Mouse (Mus musculus): ENCODE results near the gene Ppp2r3a.

Gene Ppp2r3a

DNA sequence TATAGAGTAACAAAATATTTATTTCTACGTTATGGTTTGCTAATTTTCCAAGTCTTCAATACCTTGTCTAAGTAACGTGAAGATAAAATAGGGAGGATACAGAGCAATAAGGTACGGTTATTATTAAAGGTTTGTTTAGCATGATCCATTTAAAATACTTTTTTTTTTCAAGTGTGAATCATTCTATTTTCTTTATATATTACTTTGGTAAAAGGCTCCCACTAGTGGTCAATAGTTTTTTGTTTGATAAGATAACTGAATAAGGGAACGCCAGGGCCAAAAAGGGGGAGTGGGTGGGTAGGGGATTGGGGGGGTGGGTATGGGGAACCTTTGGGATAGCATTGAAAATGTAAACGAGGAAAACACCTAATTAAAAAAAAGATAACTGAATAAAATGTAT is 98.7 kb downstream of the Ppp2r3a start:
- no peak for DNase-seq (ENCODE audit: low spot score)

DNA sequence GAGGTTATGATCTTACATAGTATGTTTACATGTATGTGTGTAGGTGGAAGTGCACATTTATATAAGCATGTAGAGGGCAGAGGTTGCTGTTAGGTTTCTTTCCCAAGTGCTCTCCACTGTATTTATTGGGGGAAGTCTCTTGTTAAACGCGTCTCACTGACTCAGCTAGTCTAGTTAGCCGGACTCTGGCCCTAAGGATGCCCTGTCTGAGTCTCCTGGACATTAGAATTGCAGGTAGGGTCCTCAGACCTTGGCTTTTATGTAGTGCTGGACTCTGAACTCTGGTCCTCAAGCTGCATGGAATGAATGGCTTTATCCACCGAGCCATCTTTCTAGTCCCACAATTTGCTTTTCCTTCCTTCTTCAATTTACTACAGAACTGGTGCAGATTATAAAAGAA is 108.0 kb downstream of the Ppp2r3a start:
- DNase-seq (ENCODE audit: low spot score): no peak

GRCm38 (mm10) chr9:101114182-101114884 is 137.3 kb downstream of the Ppp2r3a start:
- DNase-seq (ENCODE audit: low spot score): no peak

- no peak for DNase-seq (ENCODE audit: low spot score)
Observed at GRCm38 (mm10) chr9:101113317-101113716, 138.3 kb downstream of the Ppp2r3a start.

- DNase-seq (ENCODE audit: low spot score): no peak
Observed at GRCm38 (mm10) chr9:101110013-101110412, 141.6 kb downstream of the Ppp2r3a start.

- DNase-seq (ENCODE audit: low spot score): no peak
Observed at GRCm38 (mm10) chr9:101107386-101107785, 144.2 kb downstream of the Ppp2r3a start.

- no peak for DNase-seq (ENCODE audit: low spot score)
Observed at GRCm38 (mm10) chr9:101105735-101106134, 145.9 kb downstream of the Ppp2r3a start.

GRCm38 (mm10) chr9:101104931-101105330 is 146.7 kb downstream of the Ppp2r3a start:
- DNase-seq (ENCODE audit: low spot score): no peak

DNA sequence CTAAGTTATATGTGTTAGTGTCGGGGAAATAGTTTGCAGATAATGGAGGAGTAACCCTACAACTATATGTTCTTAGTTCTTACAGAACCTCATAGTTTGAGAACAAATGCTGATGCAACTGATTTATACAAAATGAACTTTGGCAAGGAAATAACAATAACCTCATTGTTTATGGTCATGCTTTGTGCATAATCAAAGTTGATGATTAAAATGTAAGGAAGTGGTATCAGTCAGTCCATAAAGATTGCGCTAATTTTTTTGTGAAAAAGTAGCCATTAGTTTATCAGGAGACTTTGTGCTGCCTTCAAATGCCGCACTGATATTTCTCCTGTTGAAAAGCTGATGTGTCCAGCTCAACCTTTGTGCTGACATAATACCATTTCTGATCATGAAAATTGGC is 149.3 kb downstream of the Ppp2r3a start:
- no peak for DNase-seq (ENCODE audit: low spot score)

DNA sequence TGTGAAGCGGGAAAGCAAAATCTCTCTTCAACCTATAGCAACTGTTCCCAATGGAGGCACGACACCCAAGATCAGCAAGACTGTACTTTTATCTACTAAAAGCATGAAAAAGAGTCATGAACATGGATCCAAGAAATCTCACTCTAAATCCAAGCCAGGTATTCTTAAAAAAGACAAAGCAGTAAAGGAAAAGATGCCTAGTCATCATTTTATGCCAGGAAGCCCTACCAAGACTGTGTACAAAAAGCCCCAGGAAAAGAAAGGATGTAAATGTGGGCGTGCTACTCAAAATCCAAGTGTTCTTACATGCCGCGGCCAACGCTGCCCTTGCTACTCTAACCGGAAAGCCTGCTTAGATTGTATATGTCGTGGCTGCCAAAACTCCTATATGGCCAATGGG is 150.0 kb downstream of the Ppp2r3a start:
- DNase-seq (ENCODE audit: low spot score): no peak

DNA sequence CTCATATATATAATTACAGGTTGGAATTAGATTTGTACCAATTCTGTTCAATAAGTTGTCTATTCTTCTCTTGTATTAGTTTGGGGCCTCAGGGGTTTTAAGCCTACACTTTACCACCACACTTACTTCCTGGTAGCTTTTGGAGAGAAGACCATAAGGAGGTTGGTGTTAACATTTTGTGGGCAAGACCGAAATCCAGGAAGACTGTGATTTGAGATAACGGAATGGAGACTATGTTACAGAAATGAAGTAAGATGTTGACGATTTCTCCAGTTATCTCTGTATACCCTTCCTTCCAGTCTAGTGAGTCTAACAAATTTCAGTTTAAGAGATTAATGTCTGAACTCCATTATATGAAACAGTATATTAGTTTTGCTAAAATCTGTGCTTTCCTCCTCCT is 151.4 kb downstream of the Ppp2r3a start:
- no peak for DNase-seq (ENCODE audit: low spot score)

GRCm38 (mm10) chr9:101099445-101099844 is 152.2 kb downstream of the Ppp2r3a start:
- DNase-seq (ENCODE audit: low spot score): no peak

DNA sequence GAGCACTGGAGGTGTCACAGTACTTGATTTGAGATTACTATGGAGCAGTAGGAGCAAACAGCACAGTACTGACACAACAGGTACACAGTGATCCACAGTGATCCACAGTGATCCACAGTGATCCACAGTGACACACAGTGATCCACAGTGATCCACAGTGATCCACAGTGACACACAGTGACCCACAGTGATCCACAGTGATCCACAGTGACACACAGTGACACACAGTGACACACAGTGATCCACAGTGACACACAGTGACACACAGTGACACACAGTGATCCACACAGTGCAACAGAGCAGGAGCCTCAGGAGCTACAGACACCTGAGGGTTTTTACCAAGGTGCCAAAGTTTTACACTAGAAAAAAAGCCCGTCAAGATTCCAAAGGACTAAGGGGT is 154.1 kb downstream of the Ppp2r3a start:
- DNase-seq (ENCODE audit: low spot score): no peak

GRCm38 (mm10) chr9:101096461-101096860 is 155.1 kb downstream of the Ppp2r3a start:
- DNase-seq (ENCODE audit: low spot score): no peak

DNA sequence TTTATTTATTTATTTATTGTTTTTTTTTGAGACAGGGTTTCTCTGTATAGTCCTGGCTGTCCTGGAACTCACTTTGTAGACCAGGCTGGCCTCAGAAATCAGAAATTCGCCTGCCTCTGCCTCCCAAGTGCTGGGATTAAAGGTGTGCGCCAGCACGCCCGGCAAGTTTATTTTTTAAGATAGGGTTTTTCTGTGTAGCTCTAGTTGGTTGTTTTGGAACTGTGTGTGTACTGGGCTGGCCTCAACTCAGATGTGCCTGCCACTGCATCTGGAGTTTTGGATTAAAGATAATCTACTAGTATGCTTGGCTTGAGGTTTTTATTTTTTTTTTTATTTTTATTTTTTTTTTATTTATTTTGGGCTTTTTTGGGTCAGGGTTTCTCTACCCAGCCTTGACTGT is 156.2 kb downstream of the Ppp2r3a start:
- DNase-seq (ENCODE audit: low spot score): no peak

- no peak for DNase-seq (ENCODE audit: low spot score)
Observed at GRCm38 (mm10) chr9:101083728-101084127, 167.9 kb downstream of the Ppp2r3a start.

DNA sequence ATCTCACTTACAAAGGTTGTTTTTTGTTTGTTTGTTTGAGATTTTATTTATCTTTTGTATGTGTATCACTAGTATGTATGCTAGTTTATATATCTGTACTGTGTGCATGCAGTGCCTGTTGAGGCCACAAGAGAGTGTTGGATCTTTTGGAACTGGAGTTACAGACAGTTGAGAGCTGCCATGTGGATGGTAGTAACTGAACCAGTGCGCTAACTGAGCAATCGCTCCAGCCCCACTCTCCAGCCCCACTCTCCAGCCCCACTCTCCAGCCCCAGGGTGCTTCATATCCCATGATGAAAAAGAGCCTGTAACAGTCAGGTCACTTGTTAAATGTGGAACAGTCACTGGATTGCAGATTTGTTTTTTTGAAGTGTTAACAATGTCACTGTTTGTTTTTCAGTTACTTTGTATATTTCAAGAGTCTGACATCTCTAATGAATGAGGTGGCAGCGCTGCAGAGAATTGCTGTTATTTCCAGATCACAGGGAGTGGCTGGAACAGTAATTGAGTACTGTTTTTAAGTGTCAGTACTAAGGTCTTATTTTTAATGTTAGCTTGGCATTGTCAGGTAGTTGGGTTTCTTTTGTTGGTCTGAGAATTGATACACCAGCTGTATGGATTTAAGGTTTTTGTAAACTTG is 171.4 kb downstream of the Ppp2r3a start:
- no peak for DNase-seq (ENCODE audit: low spot score)

GRCm38 (mm10) chr9:101078579-101078978 is 173.0 kb downstream of the Ppp2r3a start:
- DNase-seq (ENCODE audit: low spot score): no peak

DNA sequence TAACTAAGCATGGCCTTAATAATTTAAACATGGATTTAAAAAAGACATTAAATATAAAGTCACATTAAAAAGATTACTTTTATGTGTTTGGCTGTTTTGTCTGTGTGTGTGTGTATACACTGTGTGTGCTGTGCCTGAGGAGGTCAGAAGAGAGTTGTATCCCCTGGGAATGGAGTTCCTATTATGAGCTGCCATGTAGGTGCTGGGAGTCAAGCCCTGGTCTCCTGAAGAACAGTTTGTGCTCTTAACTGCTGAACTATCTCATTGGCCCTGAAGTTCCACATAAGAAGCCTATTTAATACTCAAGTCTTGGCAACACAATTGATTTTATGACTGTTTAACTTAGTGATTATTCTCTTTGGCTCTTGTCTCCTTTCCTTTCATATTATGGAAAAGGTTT is 174.1 kb downstream of the Ppp2r3a start:
- no peak for DNase-seq (ENCODE audit: low spot score)

DNA sequence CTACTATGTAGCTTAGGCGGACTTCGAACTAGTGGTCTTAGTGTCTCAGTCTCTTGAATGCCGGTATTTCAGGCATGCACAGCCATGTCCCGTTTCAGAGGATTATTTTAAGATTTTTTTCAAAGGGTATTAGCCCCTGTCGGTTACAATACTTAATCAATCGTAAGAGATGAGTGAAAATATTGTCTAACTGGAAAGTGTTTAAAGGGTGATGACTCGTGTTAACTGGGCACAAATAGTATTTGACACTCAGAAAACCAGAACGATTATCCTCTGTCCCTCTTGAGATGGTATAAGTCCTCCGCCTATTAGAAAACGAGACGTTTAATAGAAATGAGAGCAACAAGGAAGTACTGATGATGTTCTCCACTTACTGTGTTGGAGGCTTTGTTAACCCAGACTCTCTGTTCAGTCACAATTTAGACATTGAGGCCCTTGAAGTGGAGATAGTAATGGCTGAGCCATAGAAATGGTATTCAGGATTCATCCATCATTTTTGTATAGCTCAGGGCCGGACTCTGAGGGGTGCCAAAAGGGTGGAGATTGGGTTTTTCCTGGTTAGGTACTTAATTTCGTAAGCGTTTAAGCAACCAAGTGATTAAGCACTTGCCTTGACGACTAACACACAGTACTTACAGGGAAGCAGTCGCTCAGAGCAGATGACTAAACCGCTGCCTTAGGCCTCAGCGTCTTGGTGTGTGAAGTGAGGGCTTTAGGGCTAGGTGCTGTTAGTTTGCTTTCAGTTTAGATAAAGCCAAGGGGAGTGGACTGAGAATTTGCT is 175.3 kb downstream of the Ppp2r3a start:
- DNase-seq (ENCODE audit: low spot score): no peak

GRCm38 (mm10) chr9:101075694-101076093 is 175.9 kb downstream of the Ppp2r3a start:
- DNase-seq (ENCODE audit: low spot score): no peak

DNA sequence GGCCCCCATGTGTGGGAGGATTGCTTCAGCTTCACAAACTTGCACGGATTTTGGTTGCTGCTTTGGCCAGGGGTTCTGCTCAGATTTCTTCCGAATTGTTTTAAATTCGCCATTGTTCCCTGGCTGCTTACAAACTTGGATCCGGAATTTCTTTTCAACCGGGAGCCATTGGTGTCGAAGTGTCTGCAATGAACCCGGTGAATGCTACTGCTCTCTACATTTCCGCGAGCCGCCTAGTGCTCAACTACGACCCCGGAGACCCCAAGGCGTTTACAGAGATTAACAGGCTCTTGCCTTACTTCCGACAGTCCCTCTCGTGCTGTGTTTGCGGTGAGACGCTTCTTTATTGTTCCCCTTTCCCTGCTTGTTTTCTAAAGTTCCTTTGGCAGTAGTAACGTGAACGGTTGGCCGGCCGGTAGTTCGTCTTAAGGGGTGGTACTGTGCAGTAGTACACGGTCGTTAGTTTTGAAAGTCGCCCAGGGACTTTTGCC is 176.5 kb downstream of the Ppp2r3a start:
- no peak for DNase-seq (ENCODE audit: low spot score)
